Mouse (Mus musculus) MEL (cell line): ENCODE results near the gene Kctd12b. TPM values are rescaled to one million over a fixed set of nuclear protein-coding genes. Genes with fewer than 3 reads are reported as not detected.

Experiments
- DNase-seq: peaks from one replicate; pipeline ENCODE4 v3.0.0; 2011; ENCODE audit warnings: low read depth, low spot score
- H3K27ac ChIP-seq: 2 replicates; pipeline ENCODE4 v1.5.1; 2012; ENCODE audit warnings: low read depth, mild to moderate bottlenecking, control low read depth, low read length, moderate library complexity; ENCODE audit not compliant: control insufficient read depth
- H3K27me3 ChIP-seq, 2 experiments: fragments of 150-350 bp in 1 of 2; sonication (generic) in 1 of 2; 2 replicates each; pipeline ENCODE4 v1.6.1; 2012; ENCODE audit warnings: low read length in 2 of 2, mild to moderate bottlenecking in 2 of 2, improper control_type of control experiment in 1 of 2, moderate library complexity in 1 of 2; ENCODE audit not compliant: insufficient read depth in 2 of 2, control insufficient read depth in 1 of 2
- H3K36me3 ChIP-seq, 2 experiments: 2 replicates each; pipeline ENCODE4 v1.6.1; 2012 to 2014; ENCODE audit warnings: low read length in 2 of 2, improper control_type of control experiment in 1 of 2, inconsistent platforms in 1 of 2, mild to moderate bottlenecking in 1 of 2; ENCODE audit not compliant: insufficient read depth in 2 of 2, control insufficient read depth in 1 of 2
- H3K4me1 ChIP-seq, 2 experiments: fragments of 150-350 bp in 1 of 2; sonication (generic) in 1 of 2; 2 replicates each; pipeline ENCODE4 v1.6.1; 2012; ENCODE audit warnings: low read length in 2 of 2, improper control_type of control experiment in 1 of 2, mild to moderate bottlenecking in 1 of 2; ENCODE audit not compliant: insufficient read depth in 2 of 2, control insufficient read depth in 1 of 2
- H3K4me3 ChIP-seq, 2 experiments: fragments of 150-350 bp in 1 of 2; sonication (generic) in 1 of 2; 2 replicates each; pipeline ENCODE4 v1.5.1; 2012; ENCODE audit warnings: low read depth in 2 of 2, low read length in 2 of 2, mild to moderate bottlenecking in 2 of 2, moderate library complexity in 2 of 2, control low read depth in 1 of 2, improper control_type of control experiment in 1 of 2; ENCODE audit not compliant: control insufficient read depth in 1 of 2, insufficient read depth in 1 of 2
- H3K79me2 ChIP-seq: 2 replicates; pipeline ENCODE4 v1.6.1; 2012; ENCODE audit warnings: mild to moderate bottlenecking, low read length, moderate library complexity; ENCODE audit not compliant: control insufficient read depth, poor library complexity, insufficient read depth
- H3K9ac ChIP-seq: 2 replicates; pipeline ENCODE4 v1.6.1; 2012; ENCODE audit warnings: low read depth, mild to moderate bottlenecking, control low read depth, low read length, moderate library complexity; ENCODE audit not compliant: control insufficient read depth, poor library complexity, severe bottlenecking
- H3K9me3 ChIP-seq: fragments of 150-350 bp; sonication (generic); replicated peaks from 2 replicates; pipeline ENCODE4 v1.6.1; 2012; ENCODE audit warnings: mild to moderate bottlenecking, low read length, improper control_type of control experiment, moderate library complexity; ENCODE audit not compliant: insufficient read depth
- BHLHE40 ChIP-seq: IDR thresholded peaks from 2 replicates; pipeline ENCODE4 v1.6.1; 2012; ENCODE audit warnings: low read depth, mild to moderate bottlenecking, inconsistent platforms, low read length, improper control_type of control experiment, borderline replicate concordance
- CHD1 ChIP-seq: IDR thresholded peaks from 2 replicates; pipeline ENCODE4 v1.6.1; 2012; ENCODE audit warnings: low read depth, mild to moderate bottlenecking, inconsistent platforms, low read length, improper control_type of control experiment
- CHD2 ChIP-seq: IDR thresholded peaks from 2 replicates; pipeline ENCODE4 v1.6.1; 2011; ENCODE audit warnings: low read length, improper control_type of control experiment
- CTCF ChIP-seq, 3 experiments: IDR thresholded peaks in 2 of 3; conservative IDR thresholded peaks in 1 of 3; 2 replicates each; pipeline ENCODE4 v1.5.1; 2011 to 2012; ENCODE audit warnings: low read length in 3 of 3, low read depth in 2 of 3, mild to moderate bottlenecking in 2 of 3, improper control_type of control experiment in 1 of 3, inconsistent platforms in 1 of 3, mixed read lengths in 1 of 3, moderate library complexity in 1 of 3; ENCODE audit not compliant: control insufficient read depth in 1 of 3, insufficient read depth in 1 of 3, poor library complexity in 1 of 3, severe bottlenecking in 1 of 3
- EP300 ChIP-seq, 2 experiments: IDR thresholded peaks; 2 replicates each; pipeline ENCODE4 v1.6.1; 2011; ENCODE audit warnings: improper control_type of control experiment in 2 of 2, low read length in 2 of 2, low read depth in 1 of 2, mild to moderate bottlenecking in 1 of 2
- GATA1 ChIP-seq: IDR thresholded peaks from 2 replicates; pipeline ENCODE4 v1.6.1; 2011; ENCODE audit warnings: low read depth, low read length, improper control_type of control experiment
- MAZ ChIP-seq: IDR thresholded peaks from 2 replicates; pipeline ENCODE4 v1.6.1; 2012; ENCODE audit warnings: low read depth, mild to moderate bottlenecking, inconsistent platforms, low read length, improper control_type of control experiment
- MYB ChIP-seq: IDR thresholded peaks from 2 replicates; pipeline ENCODE4 v1.6.1; 2011; ENCODE audit warnings: mild to moderate bottlenecking, low read depth, low read length, improper control_type of control experiment
- NELFE ChIP-seq: IDR thresholded peaks from 2 replicates; pipeline ENCODE4 v1.6.1; 2011; ENCODE audit warnings: low read depth, low read length, improper control_type of control experiment
- POLR2AphosphoS5 ChIP-seq: IDR thresholded peaks from 2 replicates; pipeline ENCODE4 v1.6.1; 2012; ENCODE audit warnings: low read depth, borderline replicate concordance, mild to moderate bottlenecking, inconsistent platforms, low read length, moderate library complexity, mixed read lengths
- RAD21 ChIP-seq: IDR thresholded peaks from 2 replicates; pipeline ENCODE4 v1.6.1; 2011; ENCODE audit warnings: mild to moderate bottlenecking, low read depth, low read length, improper control_type of control experiment
- RCOR1 ChIP-seq: IDR thresholded peaks from 2 replicates; pipeline ENCODE4 v1.6.1; 2012; ENCODE audit warnings: low read depth, mild to moderate bottlenecking, inconsistent platforms, low read length, improper control_type of control experiment
- SIN3A ChIP-seq: IDR thresholded peaks from 2 replicates; pipeline ENCODE4 v1.6.1; 2012; ENCODE audit warnings: low read length, improper control_type of control experiment, inconsistent platforms
- SMC3 ChIP-seq: IDR thresholded peaks from 2 replicates; pipeline ENCODE4 v1.6.1; 2011; ENCODE audit warnings: low read depth, low read length, improper control_type of control experiment
- TBP ChIP-seq: IDR thresholded peaks from 2 replicates; pipeline ENCODE4 v1.8.0; 2011; ENCODE audit warnings: low read depth, low read length, improper control_type of control experiment
- TCF12 ChIP-seq: IDR thresholded peaks from 2 replicates; pipeline ENCODE4 v1.6.1; 2014; ENCODE audit warnings: low read depth, mild to moderate bottlenecking, inconsistent platforms, low read length, improper control_type of control experiment, moderate library complexity
- USF1 ChIP-seq: IDR thresholded peaks from 2 replicates; pipeline ENCODE4 v1.6.1; 2014; ENCODE audit warnings: low read depth, mild to moderate bottlenecking, inconsistent platforms, low read length, improper control_type of control experiment, moderate library complexity
- USF2 ChIP-seq, 2 experiments: IDR thresholded peaks; 2 replicates each; pipeline ENCODE4 v1.6.1; 2011 to 2012; ENCODE audit warnings: improper control_type of control experiment in 2 of 2, low read length in 2 of 2, borderline replicate concordance in 1 of 2, inconsistent platforms in 1 of 2, low read depth in 1 of 2, mild to moderate bottlenecking in 1 of 2; ENCODE audit not compliant: insufficient read depth in 1 of 2
- ZC3H11A ChIP-seq: IDR thresholded peaks from 2 replicates; pipeline ENCODE4 v1.6.1; 2012; ENCODE audit warnings: low read depth, mild to moderate bottlenecking, inconsistent platforms, low read length, improper control_type of control experiment
- ZKSCAN1 ChIP-seq: IDR thresholded peaks from 2 replicates; pipeline ENCODE4 v1.6.1; 2012; ENCODE audit warnings: low read depth, mild to moderate bottlenecking, inconsistent platforms, low read length, improper control_type of control experiment, moderate library complexity
- ZNF384 ChIP-seq: IDR thresholded peaks from 2 replicates; pipeline ENCODE4 v1.6.1; 2012; ENCODE audit warnings: low read depth, mild to moderate bottlenecking, inconsistent platforms, low read length, improper control_type of control experiment
- polyA plus RNA-seq, 2 experiments: library from polyadenylated mRNA; stranded (reverse) in 1 of 2; unstranded in 1 of 2; fragments of >175 nt in 1 of 2; fragments of >200 nt in 1 of 2; gene quantifications; 2 replicates each; pipeline versions ENCODE4 v1.2.1 to v1.2.4; 2012; ENCODE audit warnings: low replicate concordance in 2 of 2, low read depth in 1 of 2; ENCODE audit not compliant: insufficient read length in 2 of 2, insufficient read depth in 1 of 2, missing spikeins in 1 of 2
- total RNA-seq: library from RNA; depleted of rRNA; stranded (reverse); fragments of 300-350 nt; gene quantifications from 2 replicates; pipeline ENCODE4 v1.2.3, GENCODE M21; 2012

The Kctd12b gene
- total and polyA plus RNA-seq, 3 experiments: not detected

DNA sequence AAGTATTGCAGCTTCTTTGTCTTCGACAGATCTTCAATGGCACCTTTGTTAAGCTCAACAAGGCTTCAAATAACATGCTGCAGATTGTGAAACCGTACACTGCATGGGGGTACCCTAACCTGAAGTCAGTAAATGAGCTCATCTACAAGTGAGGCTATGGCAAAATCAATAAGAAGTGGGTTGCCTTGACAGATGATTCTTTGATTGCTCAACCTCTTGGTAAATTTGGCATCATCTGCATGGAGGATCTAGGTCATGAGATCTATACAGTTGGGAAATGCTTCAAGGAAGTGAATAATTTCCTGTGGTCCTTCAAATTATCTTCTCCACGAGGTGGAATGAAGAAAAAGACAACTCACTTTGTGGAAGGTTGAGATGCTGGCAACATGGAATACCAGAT, 39.2 kb downstream of the Kctd12b start:
- H3K27ac ChIP-seq: no peak overlapping the region
- TF ChIP-seq CHD1 (no peak), RCOR1 (no peak), ZC3H11A (no peak), TCF12 (no peak), USF1 (no peak), BHLHE40 (no peak), POLR2AphosphoS5 (no peak), SMC3 (no peak), EP300 (IDR thresholded peaks at IDR 0.05; ENCODE audit: low read depth in 1 of 2, low read length in 2 of 2) (no peak), CTCF (IDR thresholded peaks at IDR 0.05 in 2 of 3, conservative IDR thresholded peaks at IDR 0.05 in 1 of 3; ENCODE audit: control insufficient read depth in 1 of 3, insufficient read depth in 1 of 3, low read depth in 2 of 3, low read length in 3 of 3, poor library complexity in 1 of 3, severe bottlenecking in 1 of 3) (no peak), MAZ (no peak), TBP (no peak), GATA1 (no peak), ZNF384 (no peak), SIN3A (no peak), MYB (no peak)
- DNase-seq: no peak
- no peaks in the 10 kb centered on the region for H3K36me3 ChIP-seq
- no peak overlapping the region for H3K9ac ChIP-seq
- H3K27me3 ChIP-seq: no peaks in the 10 kb centered on the region; a peak in 1 of 4 replicates
- H3K4me3 ChIP-seq: no peak overlapping the region
- no peaks in the 10 kb centered on the region for H3K79me2 ChIP-seq
- no peaks in the 10 kb centered on the region for H3K9me3 ChIP-seq
- no peaks in the 10 kb centered on the region for H3K4me1 ChIP-seq

GRCm38 (mm10) chrX:153640615-153641014, 55.6 kb downstream of the Kctd12b start:
- H3K79me2 ChIP-seq: no peaks in the 10 kb centered on the region

More at GRCm38 (mm10) chrX:153640615-153641014, 55.6 kb downstream of the Kctd12b start:
- TF ChIP-seq ZC3H11A (0 out of 2 replicates have a peak, but pooled peaks have one; percentile 22), CHD2 (no peak), MAZ (no peak), NELFE (no peak), RAD21 (peak; percentile 44), USF2 (IDR thresholded peaks at IDR 0.05; ENCODE audit: borderline replicate concordance in 1 of 2, insufficient read depth in 1 of 2, low read depth in 1 of 2, low read length in 2 of 2) (no peak), SMC3 (peak; percentile 68), CTCF (IDR thresholded peaks at IDR 0.05 in 2 of 3, conservative IDR thresholded peaks at IDR 0.05 in 1 of 3; ENCODE audit: control insufficient read depth in 1 of 3, insufficient read depth in 1 of 3, low read depth in 2 of 3, low read length in 3 of 3, poor library complexity in 1 of 3, severe bottlenecking in 1 of 3) (peak; percentile 50 to 72 (median 62)), ZKSCAN1 (no peak)
- no peak overlapping the region for H3K9ac ChIP-seq
- no peaks in the 10 kb centered on the region for H3K36me3 ChIP-seq
- H3K27ac ChIP-seq: no peak overlapping the region
- H3K9me3 ChIP-seq: no peaks in the 10 kb centered on the region
- no peak overlapping the region for H3K4me3 ChIP-seq
- peak; percentile 57 for DNase-seq
- H3K4me1 ChIP-seq: no peaks in the 10 kb centered on the region
- H3K27me3 ChIP-seq: no peaks in the 10 kb centered on the region
